Comparison of ENCODE assay signal across 26 mouse cellular contexts in genomic region chr8:83941066-83941677, GRCm38 (mm10). TPM values are rescaled to one million over a fixed set of nuclear protein-coding genes. Genes with fewer than 3 reads are reported as not detected.
DNase-seq lines count a peak whose midpoint lies in the region; ATAC-seq and TF ChIP-seq lines count a peak whose summit lies in the region.
"Had no signal": no experiment of that assay in that cellular context is flagged by ENCODE, and none has a peak within 500 bp of the region (broad histone marks: within the 10 kb centered on the region; RNA-seq: fewer than 3 reads in every experiment).

No protein-coding gene starts in this region.

- H3K27ac ChIP-seq in layer of hippocampus, adult 2 months, result peak overlapping the region; percentile 28; the same call in 1 of the 2 replicates
- H3K27ac ChIP-seq: heart, embryonic 13.5 days; left cerebral cortex, adult 2 months; limb, embryonic 15.5 days; liver, embryonic 15.5 days had no signal

- DNase-seq in cerebellum, adult 11-12 months, result peak; percentile 17
- no peak for DNase-seq in layer of hippocampus, adult 2 months (ENCODE audit: low spot score in 2 of 2)
- no peak for DNase-seq in layer of hippocampus, postnatal 36 days
- DNase-seq in testis, postnatal 10 days (ENCODE audit: low spot score), result peak; percentile 49
- no peak for DNase-seq in testis, postnatal 14 days (ENCODE audit: low spot score)
- DNase-seq: forebrain, postnatal 0 days; gastrocnemius, postnatal 14 days; heart, adult 18-20 months; heart, postnatal 14 days; kidney, adult 9 months; kidney, postnatal 4 days; layer of hippocampus, adult 9-11 months; left cerebral cortex, postnatal 4 days; thymus, adult 18-20 months; thymus, postnatal 4 days had no signal

- no peak for TF ChIP-seq CTCF in layer of hippocampus, adult 2 months (conservative IDR thresholded peaks at IDR 0.05)

- H3K79me2 ChIP-seq in myocyte (ENCODE audit: control insufficient read depth, insufficient read depth), result no peaks in the 10 kb centered on the region

- no peaks in the 10 kb centered on the region for H3K27me3 ChIP-seq in myocyte (ENCODE audit: control insufficient read depth, insufficient read depth, insufficient read length)
- H3K27me3 ChIP-seq: heart, embryonic 13.5 days; limb, embryonic 15.5 days; liver, embryonic 15.5 days had no signal

- no peaks in the 10 kb centered on the region for H3K36me3 ChIP-seq in myocyte (ENCODE audit: control insufficient read depth, insufficient read depth)

- H3K4me2 ChIP-seq in myocyte (ENCODE audit: low read depth), result no peak overlapping the region
- H3K4me2 ChIP-seq: heart, embryonic 13.5 days; limb, embryonic 15.5 days; liver, embryonic 15.5 days had no signal

- no peak overlapping the region for H3K4me3 ChIP-seq in layer of hippocampus, adult 2 months
- no peak overlapping the region for H3K4me3 ChIP-seq in myocyte
- H3K4me3 ChIP-seq: heart, embryonic 13.5 days; left cerebral cortex, adult 2 months; limb, embryonic 15.5 days; liver, embryonic 15.5 days had no signal

- ATAC-seq in cerebellum, adult (ENCODE audit: insufficient number of reproducible peaks, low FRiP score, low TSS enrichment), result no peak
- no peak for ATAC-seq in activated CD4-positive, CD25-positive, alpha-beta regulatory T cell, adult 4 months
- ATAC-seq: hindbrain, postnatal 0 days; intestine, embryonic 16.5 days; midbrain, embryonic 16.5 days had no signal

- no peak overlapping the region for H3ac ChIP-seq in myocyte (ENCODE audit: control insufficient read depth, insufficient read length)

- TF ChIP-seq POLR2A in myocyte (IDR thresholded peaks at IDR 0.05; ENCODE audit: insufficient read length, low read depth), result no peak

TF ChIP-seq in myocyte, 11 proteins besides CTCF, POLR2A, EP300 and RAD21:
- TF ChIP-seq E2F4 (IDR thresholded peaks at IDR 0.05; ENCODE audit: insufficient read depth) (no peak), POLR2AphosphoS2 (IDR thresholded peaks at IDR 0.05; ENCODE audit: insufficient read length, low read depth) (peak; percentile 29)

RNA-seq across cellular contexts. Expression of gene Gm10644, which starts 13.8 kb away (rescaled TPM):
- under 1 TPM; 0.44 to 0.87 TPM for total RNA-seq in layer of hippocampus, adult 2 months (2021)
- total RNA-seq in layer of hippocampus, postnatal 36 days (2021), result under 1 TPM; 0.43 to 0.47 TPM
- 0.11 TPM for polyA plus RNA-seq in myocyte (2012; fragmentation: generic; extraction: Trizol)
- under 1 TPM; 0.24 to 0.66 TPM for polyA plus RNA-seq in activated CD4-positive, CD25-positive, alpha-beta regulatory T cell, adult 4 months (2017; shearing (Covaris generic))
- total RNA-seq: megakaryocyte-erythroid progenitor cell, adult 5-6 weeks had no signal

RNA-seq across cellular contexts. Expression of gene Asf1b, which starts 14.1 kb away (rescaled TPM):
- under 1 TPM; 0.44 to 0.82 TPM for total RNA-seq in layer of hippocampus, adult 2 months (2021)
- total RNA-seq in layer of hippocampus, postnatal 36 days (2021), result under 1 TPM; 0.32 to 0.48 TPM
- 36.8 TPM for polyA plus RNA-seq in myocyte (2012; fragmentation: generic; extraction: Trizol)
- 10 to 100 TPM; 69.0 to 76.6 TPM for polyA plus RNA-seq in activated CD4-positive, CD25-positive, alpha-beta regulatory T cell, adult 4 months (2017; shearing (Covaris generic))

RNA-seq across cellular contexts. Expression of gene Prkaca, which starts 31.6 kb away (rescaled TPM):
- total RNA-seq in layer of hippocampus, adult 2 months (2021), result 100 to 1,000 TPM; 256 to 257 TPM
- 100 to 1,000 TPM; 239 to 256 TPM for total RNA-seq in layer of hippocampus, postnatal 36 days (2021)
- polyA plus RNA-seq in myocyte (2012; fragmentation: generic; extraction: Trizol), result 181 TPM
- 10 to 100 TPM; 18.9 to 22.0 TPM for polyA plus RNA-seq in activated CD4-positive, CD25-positive, alpha-beta regulatory T cell, adult 4 months (2017; shearing (Covaris generic))

RNA-seq across cellular contexts. Expression of gene Adgrl1, which starts 41.3 kb away (rescaled TPM):
- total RNA-seq in layer of hippocampus, adult 2 months (2021), result 100 to 1,000 TPM; 328 to 329 TPM
- 100 to 1,000 TPM; 319 to 321 TPM for total RNA-seq in layer of hippocampus, postnatal 36 days (2021)
- 11.5 TPM for polyA plus RNA-seq in myocyte (2012; fragmentation: generic; extraction: Trizol)
- 10 to 100 TPM in 1 of 2 experiments, 1 to 10 TPM in 1; 9.3 to 11.0 TPM for polyA plus RNA-seq in activated CD4-positive, CD25-positive, alpha-beta regulatory T cell, adult 4 months (2017; shearing (Covaris generic))

RNA-seq across cellular contexts. Expression of gene Samd1, which starts 56.3 kb away (rescaled TPM):
- total RNA-seq in layer of hippocampus, adult 2 months (2021), result 10 to 100 TPM; 40.7 to 41.2 TPM
- total RNA-seq in layer of hippocampus, postnatal 36 days (2021), result 10 to 100 TPM; 42.1 to 43.1 TPM
- polyA plus RNA-seq in myocyte (2012; fragmentation: generic; extraction: Trizol), result 30.6 TPM
- 1 to 10 TPM; 5.5 to 5.9 TPM for polyA plus RNA-seq in activated CD4-positive, CD25-positive, alpha-beta regulatory T cell, adult 4 months (2017; shearing (Covaris generic))

Comparison
In these comparisons a context has a peak if more than half of its experiments do, and no peak if none do; other contexts are left out.
1. DNase-seq: peak in cerebellum, adult 11-12 months (single experiment) and testis, postnatal 10 days (single experiment); none in layer of hippocampus, adult 2 months (0 of 2), layer of hippocampus, postnatal 36 days (0 of 2) and testis, postnatal 14 days (single experiment).